Mouse (Mus musculus): ENCODE data around the gene Gm6351. TPM values are rescaled to one million over a fixed set of nuclear protein-coding genes. Genes with fewer than 3 reads are reported as not detected.
"Not testable (repeated sequence)": the region's sequence is repeated elsewhere in the genome, so short reads cannot be mapped to it uniquely, and the experiment has no call there.

Gene Gm6351
- not detected for total RNA-seq (2021)

- intact Hi-C loops (cut with DNase I); DNase-seq (ENCODE audit: low spot score in 2 of 2): not testable (repeated sequence)
Observed at GRCm38 (mm10) chr5:94076085-94076484, at the start of gene Gm6351. Gm6351 (plus strand) TSS chr5:94076385.

GRCm38 (mm10) chr5:94070445-94070844 is 5.7 kb upstream of the Gm6351 start, which contains the start of gene BC061212:
BC061212 (minus strand) TSS chr5:94070545.
- intact Hi-C loops (cut with DNase I) = not testable (repeated sequence)

More at GRCm38 (mm10) chr5:94070445-94070844, 5.7 kb upstream of the Gm6351 start, which contains the start of gene BC061212:
- not testable (repeated sequence) for DNase-seq (ENCODE audit: low spot score in 2 of 2)

Other genes with a start within 250 kb of the Gm6351 start
- gene Gm7792, start 232.6 kb upstream of the Gm6351 start, total RNA-seq (2021) = not detected
- not detected for gene Gm16429, start 147.3 kb upstream of the Gm6351 start, total RNA-seq (2021)
- not detected for gene BC061212, start 5.8 kb upstream of the Gm6351 start, total RNA-seq (2021)
- gene Gm3106, start 141.6 kb downstream of the Gm6351 start, total RNA-seq (2021) = not detected
- not detected for gene A430089I19Rik, start 230.4 kb downstream of the Gm6351 start, total RNA-seq (2021)
- gene Gm6502, start 238.1 kb downstream of the Gm6351 start, total RNA-seq (2021) = not detected